Mouse (Mus musculus) forebrain, embryonic 14.5 days (tissue): ENCODE results near the gene Hspb7. TPM values are rescaled to one million over a fixed set of nuclear protein-coding genes. Genes with fewer than 3 reads are reported as not detected.
A peak's percentile ranks its signal among the peaks of the same experiment; 100 is the strongest.

Source experiments
- ATAC-seq: fragments of 200-750 bp; cut with Nextera tagmentation; 2 replicates; pipeline ENCODE4 v1.8.0; 2017; ENCODE audit warnings: mild to moderate bottlenecking, moderate library complexity
- DNase-seq: peaks from one replicate; pipeline ENCODE4 v3.0.0-alpha.2; 2015; ENCODE audit warnings: low spot score
- H3K27ac ChIP-seq: fragments of 300-500 bp; sonication (generic); 2 replicates; pipeline ENCODE4 v1.5.1; 2014; ENCODE audit warnings: low read depth, mild to moderate bottlenecking, control low read depth, low read length, moderate library complexity
- H3K27me3 ChIP-seq: fragments of 300-500 bp; sonication (generic); replicated peaks from 2 replicates; pipeline ENCODE4 v1.6.1; 2014; ENCODE audit warnings: low read length, control low read depth, mixed read lengths; ENCODE audit not compliant: control insufficient read depth, insufficient read depth
- H3K36me3 ChIP-seq: fragments of 300-500 bp; sonication (generic); 2 replicates; pipeline ENCODE4 v1.6.1; 2014; ENCODE audit warnings: low read length, control low read depth; ENCODE audit not compliant: control insufficient read depth, insufficient read depth
- H3K4me1 ChIP-seq: fragments of 300-500 bp; sonication (generic); 2 replicates; pipeline ENCODE4 v1.6.1; 2014; ENCODE audit warnings: antibody characterized with exemption, low read length, control low read depth; ENCODE audit not compliant: control insufficient read depth, insufficient read depth
- H3K4me2 ChIP-seq: fragments of 300-500 bp; sonication (generic); 2 replicates; pipeline ENCODE4 v1.6.1; 2014; ENCODE audit warnings: mild to moderate bottlenecking, control low read depth, low read length
- H3K4me3 ChIP-seq: fragments of 300-500 bp; sonication (generic); 2 replicates; pipeline ENCODE4 v1.5.1; 2014; ENCODE audit warnings: low read depth, low read length, control low read depth
- H3K9ac ChIP-seq: fragments of 300-500 bp; sonication (generic); 2 replicates; pipeline ENCODE4 v1.6.1; 2014; ENCODE audit warnings: mild to moderate bottlenecking, low read length, control low read depth, moderate library complexity
- H3K9me3 ChIP-seq: fragments of 300-500 bp; sonication (generic); replicated peaks from 2 replicates; pipeline ENCODE4 v1.6.1; 2016; ENCODE audit warnings: low read length, control low read depth, mixed read lengths; ENCODE audit not compliant: control insufficient read depth
- WGBS: fragments of 180-500 bp; shearing (Covaris S2); extraction: QIAGEN DNeasy Blood & Tissue Kit; methylation state at CpG from one replicate; pipeline ENCODE4 v1.1.7; 2014; 5-methylcytosine and 5-hydroxymethylcytosine counted together
- polyA plus RNA-seq: library from polyadenylated mRNA; unstranded; fragments of >200 nt; fragmentation: Nextera tagmentation; extraction: Ambion mirVana; gene quantifications from 2 replicates; pipeline ENCODE4 v1.2.1, GENCODE M21; 2014

Gene Hspb7
- polyA plus RNA-seq, 1 experiment from 2014 or later = not detected

- peak; percentile 19 for DNase-seq
- no peaks in the 10 kb centered on the region for H3K27me3 ChIP-seq
- no peak overlapping the region for H3K9ac ChIP-seq
- no peak overlapping the region for H3K4me2 ChIP-seq
- no peaks in the 10 kb centered on the region for H3K36me3 ChIP-seq
- ATAC-seq = no peak
- WGBS = 36% methylated on average over 12 of the region's 14 CpGs
- H3K4me3 ChIP-seq = no peak overlapping the region
- H3K27ac ChIP-seq = no peak overlapping the region
- no peaks in the 10 kb centered on the region for H3K9me3 ChIP-seq
- H3K4me1 ChIP-seq = no peaks in the 10 kb centered on the region
Observed at GRCm38 (mm10) chr4:141406516-141407299, 13.9 kb upstream of the Hspb7 start.

DNA sequence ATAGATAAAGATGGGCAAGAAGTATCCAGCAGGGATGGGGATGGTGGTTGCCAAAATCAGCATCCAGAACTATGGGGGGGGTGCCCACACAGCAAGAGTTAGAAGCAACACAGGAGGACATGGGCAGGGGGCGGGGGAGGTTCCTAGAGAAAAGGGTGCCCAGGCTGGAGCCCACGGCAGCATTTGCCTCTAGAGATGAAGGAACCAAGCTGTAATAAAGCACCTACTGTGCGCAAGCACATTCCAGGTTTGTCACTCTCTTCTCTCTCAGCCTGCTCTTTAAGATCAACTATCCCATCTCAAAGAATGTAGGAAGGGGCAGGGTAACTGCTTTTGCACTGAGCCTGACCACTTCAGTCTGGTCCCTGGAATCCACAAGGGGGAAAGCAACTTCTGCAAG is 12.0 kb upstream of the Hspb7 start:
- H3K9me3 ChIP-seq = no peaks in the 10 kb centered on the region
- no peaks in the 10 kb centered on the region for H3K27me3 ChIP-seq
- H3K4me3 ChIP-seq = no peak overlapping the region
- no peaks in the 10 kb centered on the region for H3K4me1 ChIP-seq
- no peaks in the 10 kb centered on the region for H3K36me3 ChIP-seq
- WGBS = 93% methylated on average over 3 of the region's 3 CpGs
- no peak overlapping the region for H3K9ac ChIP-seq
- ATAC-seq = no peak
- no peak overlapping the region for H3K27ac ChIP-seq
- no peak overlapping the region for H3K4me2 ChIP-seq
- DNase-seq = no peak

GRCm38 (mm10) chr4:141411430-141411992 is 9.1 kb upstream of the Hspb7 start:
- H3K36me3 ChIP-seq = no peaks in the 10 kb centered on the region
- no peak for ATAC-seq
- H3K27ac ChIP-seq = no peak overlapping the region
- H3K9me3 ChIP-seq = no peaks in the 10 kb centered on the region
- no peak overlapping the region for H3K4me2 ChIP-seq
- 20% methylated on average over 22 of the region's 22 CpGs for WGBS
- H3K4me3 ChIP-seq = no peak overlapping the region
- no peak for DNase-seq
- no peaks in the 10 kb centered on the region for H3K4me1 ChIP-seq
- no peak overlapping the region for H3K9ac ChIP-seq
- no peaks in the 10 kb centered on the region for H3K27me3 ChIP-seq

DNA sequence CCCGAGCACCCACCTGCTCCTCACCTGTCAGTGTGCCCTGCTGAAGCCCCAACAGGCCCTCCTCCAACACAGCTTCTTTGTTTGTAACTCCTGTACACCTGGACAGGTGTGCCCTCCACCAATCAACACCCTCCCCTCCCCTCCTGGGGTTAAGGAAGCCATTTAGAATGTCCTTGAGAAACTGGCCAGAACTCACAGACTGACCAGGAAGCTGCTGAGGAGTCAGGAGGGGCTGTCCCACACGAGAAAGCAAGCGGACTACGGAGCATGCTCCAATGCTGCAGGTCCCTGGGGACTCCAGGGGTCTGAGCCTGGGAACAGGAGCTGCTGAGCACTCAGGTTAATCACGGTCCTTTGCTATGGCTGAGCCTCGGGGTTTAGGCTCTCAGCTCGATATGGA is 4.7 kb upstream of the Hspb7 start, which contains the start of gene Clcnkb:
Clcnkb (minus strand) TSS at position 91 of the 400 bp plus-strand sequence.
- H3K4me3 ChIP-seq = no peak within 1 kb of the TSS
- no peaks in the 10 kb centered on the region for H3K27me3 ChIP-seq
- H3K9me3 ChIP-seq = no peaks in the 10 kb centered on the region
- no peak within 1 kb of the TSS for H3K27ac ChIP-seq
- 67% methylated on average over 7 of the region's 7 CpGs for WGBS
- no peak within 1 kb of the TSS for H3K9ac ChIP-seq
- H3K36me3 ChIP-seq = no peaks in the 10 kb centered on the region
- H3K4me2 ChIP-seq = no peak within 1 kb of the TSS
- ATAC-seq = no peak
- no peak for DNase-seq
- no peaks in the 10 kb centered on the region for H3K4me1 ChIP-seq

DNA sequence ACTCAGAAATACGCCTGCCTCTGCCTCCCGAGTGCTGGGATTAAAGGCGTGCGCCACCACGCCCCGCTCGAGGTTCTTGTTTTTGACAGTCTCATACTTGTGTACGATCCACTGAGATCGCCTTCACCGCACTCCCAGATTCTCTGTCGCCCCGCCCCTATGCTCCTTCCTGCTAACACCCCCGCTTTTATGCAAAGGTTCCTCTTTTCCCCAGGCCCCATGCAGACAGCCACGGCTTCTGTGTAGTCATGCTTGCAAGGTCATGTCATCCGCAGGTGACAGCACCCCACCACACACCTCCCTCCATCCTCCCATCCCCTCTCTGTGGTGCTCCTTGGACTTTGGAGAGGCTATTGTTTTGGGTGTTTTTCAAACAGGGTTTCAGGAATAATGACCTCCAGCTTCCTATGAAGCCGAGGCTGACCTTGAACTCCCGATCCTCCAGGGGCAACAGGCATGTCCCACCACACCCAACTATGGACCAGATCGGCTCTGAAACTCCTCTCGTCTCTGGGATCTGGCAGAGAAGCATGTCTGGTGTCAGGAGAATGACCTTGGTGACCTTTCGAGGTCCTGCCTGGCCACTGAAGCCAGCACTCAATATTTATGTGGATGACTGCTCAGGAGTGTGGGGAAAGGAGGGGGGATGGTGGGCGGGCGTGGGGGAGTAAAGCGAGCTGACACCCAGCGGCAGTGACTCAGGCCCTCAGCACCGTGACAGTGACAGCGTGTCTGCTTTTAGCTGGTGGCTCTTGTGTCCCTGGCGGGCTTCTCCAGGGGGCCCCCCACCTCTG is 984 bp upstream of the Hspb7 start:
- WGBS = 76% methylated on average over 27 of the region's 27 CpGs
- DNase-seq = no peak

GRCm38 (mm10) chr4:141420886-141421285 is 307 bp downstream of the Hspb7 start:
- Histone ChIP-seq H3K27ac (no peak overlapping the region), H3K4me2 (no peak overlapping the region), H3K9ac (no peak overlapping the region), H3K4me1 (no peaks in the 10 kb centered on the region), H3K27me3 (no peaks in the 10 kb centered on the region), H3K9me3 (no peaks in the 10 kb centered on the region), H3K36me3 (no peaks in the 10 kb centered on the region), H3K4me3 (no peak overlapping the region)
- ATAC-seq (no peak), DNase-seq (no peak)
- WGBS = 55% methylated on average over 9 of the region's 9 CpGs

More for the DNA sequence above, 984 bp upstream of the Hspb7 start:
- Histone ChIP-seq H3K9me3 (no peaks in the 10 kb centered on the region), H3K9ac (no peak overlapping the region), H3K36me3 (no peaks in the 10 kb centered on the region), H3K4me3 (no peak overlapping the region), H3K27ac (no peak overlapping the region), H3K4me2 (no peak overlapping the region), H3K27me3 (no peaks in the 10 kb centered on the region), H3K4me1 (no peaks in the 10 kb centered on the region)
- ATAC-seq = no peak

GRCm38 (mm10) chr4:141421423-141421822 is 844 bp downstream of the Hspb7 start:
- Histone ChIP-seq H3K9me3 (no peaks in the 10 kb centered on the region), H3K27ac (no peak overlapping the region), H3K4me2 (no peak overlapping the region), H3K4me1 (no peaks in the 10 kb centered on the region), H3K36me3 (no peaks in the 10 kb centered on the region), H3K27me3 (no peaks in the 10 kb centered on the region), H3K4me3 (no peak overlapping the region), H3K9ac (no peak overlapping the region)
- WGBS = 67% methylated on average over 14 of the region's 14 CpGs
- DNase-seq (no peak), ATAC-seq (no peak)

- no peak for ATAC-seq
Observed at GRCm38 (mm10) chr4:141422841-141423240, 2.3 kb downstream of the Hspb7 start.

More at GRCm38 (mm10) chr4:141422841-141423240, 2.3 kb downstream of the Hspb7 start:
- Histone ChIP-seq H3K9ac (no peak overlapping the region), H3K27me3 (no peaks in the 10 kb centered on the region), H3K4me2 (no peak overlapping the region), H3K36me3 (no peaks in the 10 kb centered on the region), H3K4me3 (no peak overlapping the region), H3K9me3 (no peaks in the 10 kb centered on the region), H3K27ac (no peak overlapping the region), H3K4me1 (no peaks in the 10 kb centered on the region)
- 70% methylated on average over 5 of the region's 5 CpGs for WGBS
- no peak for DNase-seq
